Mouse (Mus musculus): ENCODE data around the gene Gm20837.
"Not testable (repeated sequence)": the region's sequence is repeated elsewhere in the genome, so short reads cannot be mapped to it uniquely, and the experiment has no call there.

Gene Gm20837

DNA sequence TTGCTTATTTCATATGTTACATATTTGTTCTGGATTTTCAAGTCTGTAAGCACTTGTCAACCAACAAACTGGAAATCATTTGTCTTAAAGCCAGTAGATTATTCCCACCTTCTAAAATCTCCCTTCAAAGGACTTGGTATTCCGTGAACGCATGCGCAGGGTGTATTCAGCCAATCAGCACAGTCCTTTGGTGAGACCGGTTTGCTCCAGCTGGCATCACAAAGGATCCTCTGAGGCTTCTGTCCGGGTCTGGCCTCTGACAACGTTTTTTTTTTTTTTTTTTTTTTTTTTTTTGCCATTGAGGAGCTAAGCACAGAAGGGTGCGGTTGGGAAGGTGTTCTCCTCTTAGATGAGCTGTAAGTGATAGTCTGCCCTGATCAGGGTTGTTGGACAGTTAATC, at the start of gene Gm20837:
Gene Gm20837 (plus strand): TSS at position 301 of the 400 bp plus-strand sequence.
- DNase-seq (ENCODE audit: low read depth), result not testable (repeated sequence)

Data from NIH3T3 (cell line).